8 mouse cellular contexts compared by ENCODE assay signal in genomic region chr1:23792737-23793533, GRCm38 (mm10). TPM values are rescaled to one million over a fixed set of nuclear protein-coding genes. Genes with fewer than 3 reads are reported as not detected.
DNase-seq lines count a peak whose midpoint lies in the region; ATAC-seq and TF ChIP-seq lines count a peak whose summit lies in the region.

No protein-coding gene starts in this region.

- no peaks in the 10 kb centered on the region for H3K27me3 ChIP-seq in forebrain, postnatal 0 days (ENCODE audit: insufficient read depth, low read length)
- no peaks in the 10 kb centered on the region for H3K27me3 ChIP-seq in hindbrain, embryonic 16.5 days (replicated peaks; ENCODE audit: control insufficient read depth, insufficient read depth, low read length)
- H3K27me3 ChIP-seq in midbrain, embryonic 11.5 days (ENCODE audit: control insufficient read depth, insufficient read depth, low read length): no peaks in the 10 kb centered on the region

- no peaks in the 10 kb centered on the region for H3K4me1 ChIP-seq in forebrain, postnatal 0 days (ENCODE audit: insufficient read depth)
- no peaks in the 10 kb centered on the region for H3K4me1 ChIP-seq in hindbrain, embryonic 16.5 days (ENCODE audit: control insufficient read depth, insufficient read depth, low read depth, low read length)
- H3K4me1 ChIP-seq in midbrain, embryonic 11.5 days (ENCODE audit: control insufficient read depth, insufficient read depth, low read length): no peaks in the 10 kb centered on the region

- no peaks in the 10 kb centered on the region for H3K9me3 ChIP-seq in forebrain, postnatal 0 days (ENCODE audit: low read length)
- no peaks in the 10 kb centered on the region for H3K9me3 ChIP-seq in hindbrain, embryonic 16.5 days (ENCODE audit: control insufficient read depth, low read length)
- no peaks in the 10 kb centered on the region for H3K9me3 ChIP-seq in midbrain, embryonic 11.5 days (ENCODE audit: control insufficient read depth, low read length)

- peak; percentile 79 for TF ChIP-seq CTCF in forebrain, postnatal 0 days (IDR thresholded peaks at IDR 0.05; ENCODE audit: low read depth)

- 57% methylated on average over 11 of the region's 11 CpGs for WGBS in forebrain, postnatal 0 days
- WGBS in hindbrain, embryonic 16.5 days: 57% methylated on average over 11 of the region's 11 CpGs
- 52% methylated on average over 11 of the region's 11 CpGs for WGBS in midbrain, embryonic 11.5 days

- no peaks in the 10 kb centered on the region for H3K36me3 ChIP-seq in forebrain, postnatal 0 days (ENCODE audit: insufficient read depth)
- H3K36me3 ChIP-seq in hindbrain, embryonic 16.5 days (ENCODE audit: control insufficient read depth, insufficient read depth, low read length): no peaks in the 10 kb centered on the region
- no peaks in the 10 kb centered on the region for H3K36me3 ChIP-seq in midbrain, embryonic 11.5 days (ENCODE audit: control insufficient read depth, insufficient read depth, low read length)

- H3K27ac ChIP-seq in forebrain, postnatal 0 days (ENCODE audit: low read depth, low read length): no peak overlapping the region
- H3K27ac ChIP-seq in hindbrain, embryonic 16.5 days (ENCODE audit: low read depth, low read length): no peak overlapping the region
- no peak overlapping the region for H3K27ac ChIP-seq in midbrain, embryonic 11.5 days (ENCODE audit: low read depth, low read length)

- DNase-seq in T-cell, adult 2 months (ENCODE audit: low spot score): peak; percentile 5
- DNase-seq in cerebellum, adult 18-20 months: peak; percentile 76 to 80
- peak; percentile 68 for DNase-seq in forebrain, postnatal 0 days
- DNase-seq in left cerebral cortex, adult 18-20 months (ENCODE audit: low spot score in 2 of 2): peak; percentile 54 to 85
- DNase-seq in midbrain, embryonic 11.5 days (ENCODE audit: low spot score, missing footprints): peak; percentile 97
- peak; percentile 75 for DNase-seq in right cerebral cortex, postnatal 4 days
- peak; percentile 25 to 82 for DNase-seq in urinary bladder, postnatal 4 days (ENCODE audit: low spot score in 2 of 2)

- no peak overlapping the region for H3K9ac ChIP-seq in forebrain, postnatal 0 days
- no peak overlapping the region for H3K9ac ChIP-seq in hindbrain, embryonic 16.5 days (ENCODE audit: low read depth, low read length)
- H3K9ac ChIP-seq in midbrain, embryonic 11.5 days (ENCODE audit: low read length): no peak overlapping the region

- no peak overlapping the region for H3K4me3 ChIP-seq in forebrain, postnatal 0 days (ENCODE audit: low read depth, low read length)
- no peak overlapping the region for H3K4me3 ChIP-seq in hindbrain, embryonic 16.5 days (ENCODE audit: low read length)
- H3K4me3 ChIP-seq in midbrain, embryonic 11.5 days (ENCODE audit: low read depth, low read length): no peak overlapping the region

- H3K4me2 ChIP-seq in forebrain, postnatal 0 days (ENCODE audit: low read depth): no peak overlapping the region
- no peak overlapping the region for H3K4me2 ChIP-seq in hindbrain, embryonic 16.5 days (ENCODE audit: low read length)
- no peak overlapping the region for H3K4me2 ChIP-seq in midbrain, embryonic 11.5 days

- ATAC-seq in forebrain, postnatal 0 days: peak; percentile 55; the same call in 1 of the 2 replicates
- ATAC-seq in hindbrain, embryonic 16.5 days: 0 out of 2 replicates have a peak, but pooled peaks have one; percentile 34
- ATAC-seq in midbrain, embryonic 11.5 days (ENCODE audit: low FRiP score): peak; percentile 78

RNA-seq across cellular contexts. Expression of gene B3gat2, which starts 31.4 kb away (rescaled TPM):
- 15.0 and 21.3 TPM in 2 replicates for total RNA-seq in forebrain, postnatal 0 days (2014; rRNA removed)
- polyA plus RNA-seq in forebrain, postnatal 0 days (2015; fragmentation: Nextera tagmentation; extraction: Ambion mirVana): 8.1 and 11.1 TPM in 2 replicates
- 18.3 and 20.8 TPM in 2 replicates for polyA plus RNA-seq in hindbrain, embryonic 16.5 days (2015; fragmentation: Nextera tagmentation; extraction: Ambion mirVana)
- total RNA-seq in left cerebral cortex, adult 18-20 months (2021): 1 to 10 TPM; 6.9 to 8.6 TPM
- polyA plus RNA-seq in midbrain, embryonic 11.5 days (2014; fragmentation: Nextera tagmentation; extraction: Ambion mirVana): 1.3 and 1.8 TPM in 2 replicates

Comparison
In these comparisons a context has a peak if more than half of its experiments do, and no peak if none do; other contexts are left out.
1. DNase-seq: peak in every context shown above with its lines; median percentile 97 in midbrain, embryonic 11.5 days; 78 in cerebellum, adult 18-20 months; 75 in right cerebral cortex, postnatal 4 days; 70 in left cerebral cortex, adult 18-20 months; 68 in forebrain, postnatal 0 days; 54 in urinary bladder, postnatal 4 days; 5 in T-cell, adult 2 months.